Mouse (Mus musculus): ENCODE measurements around the gene Fahd2a. TPM values are rescaled to one million over a fixed set of nuclear protein-coding genes. Genes with fewer than 3 reads are reported as not detected.
A peak's percentile ranks its signal among the peaks of the same experiment; 100 is the strongest.

The Fahd2a gene
- polyA plus RNA-seq, 1 experiment from 2014 or later = 36.4 TPM

- Histone ChIP-seq H3K36me3 (no peaks in the 10 kb centered on the region), H3K27me3 (replicated peaks) (no peaks in the 10 kb centered on the region), H3K27ac (replicated peaks) (no peak overlapping the region), H3K4me2 (no peak overlapping the region), H3K9me3 (replicated peaks) (no peaks in the 10 kb centered on the region), H3K4me3 (replicated peaks) (no peak overlapping the region), H3K9ac (replicated peaks) (no peak overlapping the region), H3K4me1 (no peaks in the 10 kb centered on the region)
- 11% methylated on average over 8 of the region's 8 CpGs for WGBS
- peak; percentile 78; the same call in 1 of the 2 replicates for ATAC-seq (ENCODE audit: low FRiP score)
Measured at GRCm38 (mm10) chr2:127462314-127462713, 17.9 kb upstream of the Fahd2a start.

- no peak overlapping the region for H3K9ac ChIP-seq (replicated peaks)
- H3K4me1 ChIP-seq = no peaks in the 10 kb centered on the region
- ATAC-seq (ENCODE audit: low FRiP score) = no peak
- no peak overlapping the region for H3K4me2 ChIP-seq
- no peaks in the 10 kb centered on the region for H3K36me3 ChIP-seq
- H3K9me3 ChIP-seq (replicated peaks) = no peaks in the 10 kb centered on the region
- H3K27me3 ChIP-seq (replicated peaks) = no peaks in the 10 kb centered on the region
- H3K4me3 ChIP-seq (replicated peaks) = no peak overlapping the region
- no peak overlapping the region for H3K27ac ChIP-seq (replicated peaks)
- 60% methylated on average over 9 of the region's 9 CpGs for WGBS
Measured at GRCm38 (mm10) chr2:127461351-127461750, 17.0 kb upstream of the Fahd2a start.

- H3K9me3 ChIP-seq (replicated peaks) = no peaks in the 10 kb centered on the region
- H3K4me2 ChIP-seq = no peak overlapping the region
- no peak for ATAC-seq (ENCODE audit: low FRiP score)
- no peak overlapping the region for H3K27ac ChIP-seq (replicated peaks)
- 0 out of 2 replicates have a peak, but pooled peaks cover under 1% of the 10 kb centered on the region for H3K27me3 ChIP-seq (replicated peaks)
- no peak overlapping the region for H3K4me3 ChIP-seq (replicated peaks)
- no peaks in the 10 kb centered on the region for H3K4me1 ChIP-seq
- H3K36me3 ChIP-seq = no peaks in the 10 kb centered on the region
- 87% methylated on average over 2 of the region's 2 CpGs for WGBS
- H3K9ac ChIP-seq (replicated peaks) = no peak overlapping the region
Measured at GRCm38 (mm10) chr2:127459341-127459740, 15.0 kb upstream of the Fahd2a start.

GRCm38 (mm10) chr2:127453764-127454163 is 9.4 kb upstream of the Fahd2a start:
- 3% methylated on average over 5 of the region's 5 CpGs for WGBS
- no peak for ATAC-seq (ENCODE audit: low FRiP score)
- Histone ChIP-seq H3K4me1 (no peaks in the 10 kb centered on the region), H3K4me2 (no peak overlapping the region), H3K9me3 (replicated peaks) (no peaks in the 10 kb centered on the region), H3K4me3 (replicated peaks) (no peak overlapping the region), H3K36me3 (no peaks in the 10 kb centered on the region), H3K9ac (replicated peaks) (no peak overlapping the region), H3K27me3 (replicated peaks) (peaks cover 16% of the 10 kb centered on the region; the same call in 1 of the 2 replicates), H3K27ac (replicated peaks) (no peak overlapping the region)

- Histone ChIP-seq H3K4me1 (no peaks in the 10 kb centered on the region), H3K4me2 (no peak overlapping the region), H3K27ac (replicated peaks) (no peak overlapping the region), H3K36me3 (no peaks in the 10 kb centered on the region), H3K9ac (replicated peaks) (no peak overlapping the region), H3K27me3 (replicated peaks) (peaks cover 19% of the 10 kb centered on the region; the same call in 1 of the 2 replicates), H3K9me3 (replicated peaks) (no peaks in the 10 kb centered on the region), H3K4me3 (replicated peaks) (no peak overlapping the region)
- 82% methylated on average over 9 of the region's 9 CpGs for WGBS
- ATAC-seq (ENCODE audit: low FRiP score) = no peak
Measured at GRCm38 (mm10) chr2:127453141-127453540, 8.8 kb upstream of the Fahd2a start.

GRCm38 (mm10) chr2:127451748-127452147 is 7.4 kb upstream of the Fahd2a start:
- H3K4me1 ChIP-seq = no peaks in the 10 kb centered on the region
- no peak overlapping the region for H3K4me2 ChIP-seq
- H3K27ac ChIP-seq (replicated peaks) = no peak overlapping the region
- WGBS = 47% methylated on average over 6 of the region's 6 CpGs
- H3K27me3 ChIP-seq (replicated peaks) = peaks cover 20% of the 10 kb centered on the region; the same call in 1 of the 2 replicates
- H3K4me3 ChIP-seq (replicated peaks) = no peak overlapping the region
- no peaks in the 10 kb centered on the region for H3K9me3 ChIP-seq (replicated peaks)
- H3K9ac ChIP-seq (replicated peaks) = no peak overlapping the region
- ATAC-seq (ENCODE audit: low FRiP score) = no peak
- H3K36me3 ChIP-seq = no peaks in the 10 kb centered on the region

GRCm38 (mm10) chr2:127449691-127450090 is 5.3 kb upstream of the Fahd2a start:
- no peaks in the 10 kb centered on the region for H3K9me3 ChIP-seq (replicated peaks)
- no peak overlapping the region for H3K4me3 ChIP-seq (replicated peaks)
- no peak overlapping the region for H3K27ac ChIP-seq (replicated peaks)
- WGBS = 55% methylated on average over 7 of the region's 7 CpGs
- H3K27me3 ChIP-seq (replicated peaks) = peaks cover 20% of the 10 kb centered on the region; the same call in 1 of the 2 replicates
- H3K4me1 ChIP-seq = peaks cover 3% of the 10 kb centered on the region
- H3K4me2 ChIP-seq = no peak overlapping the region
- no peak for ATAC-seq (ENCODE audit: low FRiP score)
- H3K9ac ChIP-seq (replicated peaks) = no peak overlapping the region
- no peaks in the 10 kb centered on the region for H3K36me3 ChIP-seq

- Histone ChIP-seq H3K4me3 (replicated peaks) (no peak overlapping the region), H3K9me3 (replicated peaks) (no peaks in the 10 kb centered on the region), H3K36me3 (0 out of 2 replicates have a peak, but pooled peaks cover under 1% of the 10 kb centered on the region), H3K4me2 (no peak overlapping the region), H3K9ac (replicated peaks) (no peak overlapping the region), H3K4me1 (peaks cover 25% of the 10 kb centered on the region), H3K27ac (replicated peaks) (no peak overlapping the region), H3K27me3 (replicated peaks) (0 out of 2 replicates have a peak, but pooled peaks cover 9% of the 10 kb centered on the region)
- WGBS = 54% methylated on average over 3 of the region's 3 CpGs
- no peak for ATAC-seq (ENCODE audit: low FRiP score)
Measured at GRCm38 (mm10) chr2:127446847-127447246, 2.5 kb upstream of the Fahd2a start.

- Histone ChIP-seq H3K4me1 (peaks cover 11% of the 10 kb centered on the region), H3K4me3 (replicated peaks) (no peak overlapping the region), H3K27me3 (replicated peaks) (no peaks in the 10 kb centered on the region), H3K27ac (replicated peaks) (no peak overlapping the region), H3K4me2 (no peak overlapping the region), H3K36me3 (peaks cover 44% of the 10 kb centered on the region), H3K9me3 (replicated peaks) (no peaks in the 10 kb centered on the region), H3K9ac (replicated peaks) (no peak overlapping the region)
- WGBS = 91% methylated on average over 5 of the region's 5 CpGs
- no peak for ATAC-seq (ENCODE audit: low FRiP score)
Measured at GRCm38 (mm10) chr2:127437697-127438096, 6.7 kb downstream of the Fahd2a start.

- no peak for ATAC-seq (ENCODE audit: low FRiP score)
- Histone ChIP-seq H3K4me3 (replicated peaks) (no peak overlapping the region), H3K36me3 (peaks cover 40% of the 10 kb centered on the region), H3K27ac (replicated peaks) (no peak overlapping the region), H3K27me3 (replicated peaks) (no peaks in the 10 kb centered on the region), H3K4me1 (no peaks in the 10 kb centered on the region), H3K4me2 (no peak overlapping the region), H3K9me3 (replicated peaks) (no peaks in the 10 kb centered on the region), H3K9ac (replicated peaks) (no peak overlapping the region)
- 93% methylated on average over 2 of the region's 2 CpGs for WGBS
Measured at GRCm38 (mm10) chr2:127435554-127435953, 8.8 kb downstream of the Fahd2a start.

- no peak overlapping the region for H3K27ac ChIP-seq (replicated peaks)
- no peak overlapping the region for H3K9ac ChIP-seq (replicated peaks)
- no peak overlapping the region for H3K4me2 ChIP-seq
- H3K4me3 ChIP-seq (replicated peaks) = no peak overlapping the region
- no peaks in the 10 kb centered on the region for H3K9me3 ChIP-seq (replicated peaks)
- ATAC-seq (ENCODE audit: low FRiP score) = no peak
- H3K27me3 ChIP-seq (replicated peaks) = no peaks in the 10 kb centered on the region
- WGBS = 52% methylated on average over 2 of the region's 2 CpGs
- no peaks in the 10 kb centered on the region for H3K4me1 ChIP-seq
- H3K36me3 ChIP-seq = peaks cover 40% of the 10 kb centered on the region
Measured at GRCm38 (mm10) chr2:127435135-127435534, 9.2 kb downstream of the Fahd2a start.

GRCm38 (mm10) chr2:127433487-127434295 is 10.7 kb downstream of the Fahd2a start:
- H3K9ac ChIP-seq (replicated peaks) = no peak overlapping the region
- no peaks in the 10 kb centered on the region for H3K27me3 ChIP-seq (replicated peaks)
- H3K4me1 ChIP-seq = no peaks in the 10 kb centered on the region
- peaks cover 30% of the 10 kb centered on the region for H3K36me3 ChIP-seq
- ATAC-seq (ENCODE audit: low FRiP score) = no peak
- WGBS = 85% methylated on average over 9 of the region's 9 CpGs
- no peak overlapping the region for H3K4me3 ChIP-seq (replicated peaks)
- H3K4me2 ChIP-seq = no peak overlapping the region
- no peak overlapping the region for H3K27ac ChIP-seq (replicated peaks)
- no peaks in the 10 kb centered on the region for H3K9me3 ChIP-seq (replicated peaks)
